Mouse (Mus musculus) cerebral cortex, adult 2 months (tissue): ENCODE data around the gene Gm4756.

Experiments used
- WGBS: fragments of 180-500 bp; shearing (Covaris S2); methylation state at CpG from one replicate; pipeline ENCODE4 v1.1.7; 2018; 5-methylcytosine and 5-hydroxymethylcytosine counted together

Gm4756 gene

GRCm38 (mm10) chr12:72654698-72655097 is 5.2 kb upstream of the Gm4756 start:
- 16% methylated on average over 4 of the region's 4 CpGs for WGBS

GRCm38 (mm10) chr12:72648921-72649320 is 540 bp downstream of the Gm4756 start:
- WGBS = 94% methylated on average over 14 of the region's 14 CpGs

GRCm38 (mm10) chr12:72638025-72638424 is 11.4 kb downstream of the Gm4756 start:
- WGBS = 87% methylated on average over 3 of the region's 3 CpGs

- WGBS = 95% methylated on average over 7 of the region's 7 CpGs
Observed at GRCm38 (mm10) chr12:72628751-72629150, 20.7 kb downstream of the Gm4756 start.

GRCm38 (mm10) chr12:72622853-72623496 is 26.5 kb downstream of the Gm4756 start:
- WGBS = 89% methylated on average over 5 of the region's 5 CpGs

GRCm38 (mm10) chr12:72621441-72621840 is 28.0 kb downstream of the Gm4756 start:
- WGBS = 81% methylated on average over 1 of the region's 1 CpGs

GRCm38 (mm10) chr12:72620856-72621255 is 28.6 kb downstream of the Gm4756 start:
- WGBS = 90% methylated on average over 7 of the region's 7 CpGs

GRCm38 (mm10) chr12:72612053-72612452 is 37.4 kb downstream of the Gm4756 start:
- 91% methylated on average over 3 of the region's 3 CpGs for WGBS

GRCm38 (mm10) chr12:72598731-72599130 is 50.7 kb downstream of the Gm4756 start:
- 81% methylated on average over 2 of the region's 2 CpGs for WGBS

GRCm38 (mm10) chr12:72594001-72594400 is 55.5 kb downstream of the Gm4756 start:
- 79% methylated on average over 2 of the region's 2 CpGs for WGBS

GRCm38 (mm10) chr12:72585339-72585738 is 64.1 kb downstream of the Gm4756 start:
- WGBS = 100% methylated on average over 1 of the region's 1 CpGs

- WGBS = 99% methylated on average over 2 of the region's 2 CpGs
Observed at GRCm38 (mm10) chr12:72583099-72583498, 66.4 kb downstream of the Gm4756 start.

GRCm38 (mm10) chr12:72582021-72582420 is 67.4 kb downstream of the Gm4756 start:
- 96% methylated on average over 3 of the region's 3 CpGs for WGBS

- 92% methylated on average over 4 of the region's 4 CpGs for WGBS
Observed at GRCm38 (mm10) chr12:72564281-72564795, 85.1 kb downstream of the Gm4756 start.

- 73% methylated on average over 4 of the region's 4 CpGs for WGBS
Observed at GRCm38 (mm10) chr12:72554347-72554746, 95.1 kb downstream of the Gm4756 start.

- 56% methylated on average over 10 of the region's 10 CpGs for WGBS
Observed at GRCm38 (mm10) chr12:72538571-72538970, 110.9 kb downstream of the Gm4756 start.

- WGBS = under 1% methylated on average over 45 of the region's 45 CpGs
Observed at GRCm38 (mm10) chr12:72536021-72536597, 113.4 kb downstream of the Gm4756 start, which contains the start of gene Pcnx4. Pcnx4 (plus strand) TSS chr12:72536383.

GRCm38 (mm10) chr12:72535599-72535998 is 113.9 kb downstream of the Gm4756 start:
- 41% methylated on average over 3 of the region's 3 CpGs for WGBS

GRCm38 (mm10) chr12:72533986-72534385 is 115.5 kb downstream of the Gm4756 start:
- 81% methylated on average over 6 of the region's 6 CpGs for WGBS

- WGBS = 78% methylated on average over 7 of the region's 7 CpGs
Observed at GRCm38 (mm10) chr12:72532303-72532702, 117.2 kb downstream of the Gm4756 start.
